Mouse (Mus musculus) frontal cortex, adult (tissue): Measurements from ENCODE around the gene Mtus2.
"Not testable (repeated sequence)": the region's sequence is repeated elsewhere in the genome, so short reads cannot be mapped to it uniquely, and the experiment has no call there.

Source experiments
- ATAC-seq: cut with Nextera tagmentation; 2 replicates; pipeline ENCODE4 v1.9.2; 2017; ENCODE audit warnings: mild to moderate bottlenecking, moderate library complexity, mixed read lengths; ENCODE audit not compliant: low TSS enrichment

The Mtus2 gene

GRCm38 (mm10) chr5:148115207-148115817 lies 158.2 kb downstream of the Mtus2 start:
- no peak for ATAC-seq

DNA sequence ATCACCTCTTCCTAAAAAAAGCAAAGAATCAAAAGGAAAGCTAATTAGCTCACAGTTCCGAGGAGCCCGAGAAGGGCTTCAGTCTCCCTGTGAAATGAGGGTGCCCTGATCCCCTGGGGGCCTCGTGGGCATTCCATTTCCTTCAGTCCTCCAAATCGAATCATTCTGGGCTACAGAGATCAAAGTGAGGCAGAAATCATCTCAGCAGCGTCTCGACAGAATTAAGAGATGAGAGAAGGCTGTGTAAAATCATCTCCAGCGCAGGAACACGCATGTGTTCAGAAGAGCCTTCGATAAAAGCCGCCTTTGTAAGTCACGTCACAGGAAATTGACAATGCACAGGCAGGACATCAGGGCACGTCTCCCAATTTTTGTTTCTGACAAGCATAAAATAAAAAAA lies 167.2 kb downstream of the Mtus2 start:
- no peak for ATAC-seq

DNA sequence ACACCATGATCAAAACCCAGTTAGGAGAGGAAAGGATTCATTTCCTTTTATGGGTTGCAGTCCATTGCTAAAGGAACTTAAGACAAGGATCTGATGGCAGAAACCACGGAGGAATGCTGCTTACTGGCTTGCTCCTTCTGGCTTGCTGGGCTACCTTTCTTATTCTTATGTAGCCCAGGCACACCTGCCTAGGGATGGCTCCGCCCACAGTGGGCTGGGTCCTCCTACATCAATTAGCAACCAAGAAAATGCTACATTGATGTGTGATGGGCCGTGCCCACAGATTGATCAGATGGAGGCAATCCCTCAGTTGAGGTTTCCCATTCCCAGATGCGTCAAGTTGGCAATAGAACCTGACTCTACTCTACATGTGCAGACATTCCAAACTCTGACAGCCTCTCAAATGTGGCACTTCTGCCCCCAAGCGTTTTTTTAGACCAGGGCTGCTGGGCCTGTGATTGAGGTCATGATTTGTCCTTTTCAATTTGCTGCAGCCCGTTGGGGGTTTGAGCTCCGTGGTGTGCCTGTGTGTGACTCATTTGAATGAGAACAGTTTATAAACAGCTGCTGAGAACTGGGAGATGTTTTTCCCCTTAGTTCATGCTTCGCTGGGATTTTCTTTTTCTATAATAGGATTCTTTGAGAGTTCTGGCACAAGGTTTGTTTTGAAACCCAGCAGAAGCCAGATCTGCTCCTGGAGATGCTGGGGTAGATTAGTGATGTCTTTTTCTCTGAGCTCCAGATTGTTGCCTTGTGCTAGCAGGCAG lies 173.8 kb downstream of the Mtus2 start:
- ATAC-seq, result peak; percentile 74

- ATAC-seq, result no peak
These were observed 174.5 kb downstream of the Mtus2 start for GRCm38 (mm10) chr5:148131458-148132131.

GRCm38 (mm10) chr5:148133448-148134060 lies 176.4 kb downstream of the Mtus2 start:
- ATAC-seq, result peak; percentile 60

DNA sequence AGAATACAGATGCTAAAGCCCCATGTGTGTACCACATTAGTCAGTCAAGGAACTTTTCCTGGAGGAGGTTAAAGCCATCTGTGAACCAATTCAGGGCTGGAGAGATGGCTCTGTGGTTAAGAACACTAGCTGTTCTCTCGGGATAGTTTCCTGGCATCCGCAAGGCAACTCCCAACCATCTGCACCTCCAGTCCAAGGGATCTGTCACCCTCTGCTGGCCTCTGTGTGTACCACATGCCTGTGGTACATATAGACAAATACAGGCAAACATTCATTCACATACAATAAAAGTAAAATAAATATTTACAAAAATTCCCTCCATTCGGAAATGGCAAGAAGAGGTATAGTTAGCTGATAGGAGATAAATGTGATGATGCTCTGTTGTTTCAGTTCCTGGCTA lies 184.5 kb downstream of the Mtus2 start:
- no peak for ATAC-seq

DNA sequence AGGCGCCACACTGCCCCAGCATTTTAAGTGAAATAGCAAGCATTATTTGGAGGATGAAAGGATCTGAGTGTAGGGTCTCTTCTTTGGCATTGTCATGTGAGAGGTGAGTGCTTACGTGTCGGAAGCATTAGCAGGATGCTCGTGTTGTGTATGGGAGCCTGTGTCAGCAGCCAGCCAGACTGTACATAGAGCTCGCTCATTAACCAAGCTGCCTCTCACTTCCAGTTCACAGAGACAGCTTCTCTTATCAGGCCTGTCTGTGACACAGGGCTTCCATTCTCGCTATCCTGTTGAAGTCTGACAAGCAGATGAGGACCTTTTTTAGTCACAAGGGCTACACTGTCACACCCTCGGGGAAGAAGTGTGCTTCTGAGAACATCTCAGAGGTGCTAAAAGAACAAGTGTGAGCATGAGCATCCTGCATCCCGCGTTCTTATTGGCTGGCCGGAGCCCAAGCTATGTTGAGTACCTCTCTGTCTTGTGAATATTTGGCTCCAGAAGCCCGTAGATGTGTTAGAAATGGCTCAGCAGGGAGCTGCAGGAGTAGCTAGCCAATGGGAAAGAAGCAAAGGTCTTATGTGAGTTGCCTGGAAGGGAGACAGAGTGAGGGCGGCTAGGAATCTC lies 189.2 kb downstream of the Mtus2 start:
- ATAC-seq, result peak; percentile 92

- no peak for ATAC-seq
These were observed 194.9 kb downstream of the Mtus2 start for GRCm38 (mm10) chr5:148151894-148152599.

GRCm38 (mm10) chr5:148152600-148153402 lies 195.7 kb downstream of the Mtus2 start:
- ATAC-seq, result no peak

DNA sequence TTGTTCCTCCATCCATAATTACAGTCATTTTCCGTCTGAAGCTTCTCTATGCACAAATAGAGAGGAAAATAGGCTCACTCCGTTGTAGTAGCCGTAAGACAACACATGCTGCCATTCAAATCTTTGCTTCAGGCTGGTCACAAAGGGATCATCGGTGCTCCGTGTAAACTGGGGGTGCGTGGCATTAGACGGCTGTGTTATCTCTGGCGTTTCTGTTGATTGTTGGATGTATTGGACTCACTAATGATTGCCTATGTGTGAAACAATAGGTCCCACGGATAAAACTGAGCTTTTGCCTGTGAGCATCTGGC lies 196.2 kb downstream of the Mtus2 start:
- no peak for ATAC-seq

GRCm38 (mm10) chr5:148154727-148155126 lies 197.6 kb downstream of the Mtus2 start:
- ATAC-seq, result peak; percentile 65; the same call in 1 of the 2 replicates

- no peak for ATAC-seq
These were observed 202.2 kb downstream of the Mtus2 start for GRCm38 (mm10) chr5:148159328-148159727.

DNA sequence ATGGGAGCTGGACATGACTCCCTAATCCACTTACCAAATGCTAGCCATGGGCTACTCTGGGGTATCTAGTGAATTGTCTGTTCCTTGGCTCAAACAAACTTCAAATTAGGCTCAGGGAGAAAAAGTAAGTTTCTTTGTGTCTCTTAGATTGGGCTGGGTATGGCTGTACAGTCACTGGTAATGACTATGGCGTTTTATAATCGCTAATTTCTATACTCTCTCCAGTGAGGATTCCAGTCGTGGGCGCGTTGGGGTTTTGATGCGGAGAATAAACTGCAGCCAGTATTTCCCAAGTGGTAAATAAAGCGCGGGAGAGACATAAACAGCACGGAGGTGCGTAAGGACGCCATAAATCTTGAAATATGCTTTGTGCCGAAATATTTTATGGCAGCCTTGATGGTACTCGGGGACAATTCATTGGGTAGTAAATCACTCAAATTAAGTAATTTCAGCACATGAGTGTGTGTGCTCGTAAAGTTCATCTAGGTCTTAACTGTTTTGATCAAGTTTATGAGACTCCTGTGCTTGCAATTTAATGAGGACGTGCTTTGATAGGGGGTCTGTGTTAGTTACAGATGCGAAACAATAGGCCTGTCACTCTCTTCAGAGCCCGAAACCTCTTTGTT lies 203.5 kb downstream of the Mtus2 start:
- ATAC-seq, result no peak

GRCm38 (mm10) chr5:148165111-148165510 lies 208.0 kb downstream of the Mtus2 start:
- ATAC-seq, result peak; percentile 86

GRCm38 (mm10) chr5:148175091-148175490 lies 218.0 kb downstream of the Mtus2 start:
- no peak for ATAC-seq

GRCm38 (mm10) chr5:148175742-148176426 lies 218.8 kb downstream of the Mtus2 start:
- no peak for ATAC-seq

GRCm38 (mm10) chr5:148176539-148176938 lies 219.4 kb downstream of the Mtus2 start:
- not testable (repeated sequence) for ATAC-seq

DNA sequence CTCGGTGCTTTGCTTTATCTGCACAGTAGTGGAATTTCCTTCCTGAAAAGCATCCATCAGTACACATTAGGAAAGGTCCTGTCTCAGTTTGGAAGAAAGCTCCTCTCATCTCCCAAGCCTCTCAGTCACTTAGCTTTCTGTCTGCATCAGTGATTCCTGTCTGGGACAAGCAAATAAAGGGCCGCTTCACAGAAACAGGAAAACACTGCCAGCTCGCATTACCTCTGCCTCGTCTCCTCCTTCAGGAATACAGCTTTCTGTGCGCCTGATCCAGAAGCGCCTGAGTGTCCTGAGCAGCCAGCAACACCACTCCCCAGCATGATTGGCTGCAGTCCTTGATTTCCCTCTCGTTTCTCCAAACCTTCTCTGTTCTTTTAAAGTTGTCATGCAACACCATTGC lies 222.1 kb downstream of the Mtus2 start:
- ATAC-seq, result no peak

DNA sequence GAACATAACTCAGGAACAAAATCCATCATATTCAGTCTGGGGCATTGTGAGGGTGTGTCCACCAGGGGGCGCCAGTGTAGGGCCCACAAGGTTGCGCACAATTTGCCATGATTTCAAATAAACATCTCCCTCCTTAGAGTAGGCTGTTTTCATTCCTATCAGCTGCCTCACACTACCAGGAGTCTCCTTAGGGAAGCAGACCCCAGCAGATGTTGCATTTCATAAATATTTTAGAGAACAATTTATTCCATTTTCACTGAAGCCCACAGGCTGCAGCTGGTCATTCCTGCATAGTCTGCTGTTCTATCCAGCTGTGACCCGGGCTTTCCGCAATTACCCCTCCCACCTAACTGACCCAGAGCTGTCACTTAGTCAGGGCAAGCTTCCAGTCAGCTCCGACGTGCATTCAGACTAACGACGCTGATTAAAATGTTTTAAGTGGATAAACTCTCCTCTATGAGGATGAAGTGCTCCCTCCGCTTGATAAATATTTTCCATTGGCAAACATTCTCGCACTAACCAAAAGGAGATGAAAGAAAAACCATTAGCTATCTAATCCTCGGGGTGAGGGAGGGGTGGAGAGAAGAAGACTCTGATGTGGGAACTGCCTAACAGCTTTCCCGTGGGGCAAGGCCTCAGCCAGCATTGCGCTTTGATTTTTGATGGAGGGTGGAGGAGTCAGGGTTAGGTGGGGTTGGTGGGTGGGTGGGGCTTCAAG lies 223.6 kb downstream of the Mtus2 start:
- ATAC-seq, result peak; percentile 34; the same call in 1 of the 2 replicates
